Mouse (Mus musculus): ENCODE measurements around the gene Trim65. TPM values are rescaled to one million over a fixed set of nuclear protein-coding genes. Genes with fewer than 3 reads are reported as not detected.

Trim65 gene
- total and polyA plus RNA-seq, 2 experiments from 2014 or later, result 2.4 to 9.6 TPM

DNA sequence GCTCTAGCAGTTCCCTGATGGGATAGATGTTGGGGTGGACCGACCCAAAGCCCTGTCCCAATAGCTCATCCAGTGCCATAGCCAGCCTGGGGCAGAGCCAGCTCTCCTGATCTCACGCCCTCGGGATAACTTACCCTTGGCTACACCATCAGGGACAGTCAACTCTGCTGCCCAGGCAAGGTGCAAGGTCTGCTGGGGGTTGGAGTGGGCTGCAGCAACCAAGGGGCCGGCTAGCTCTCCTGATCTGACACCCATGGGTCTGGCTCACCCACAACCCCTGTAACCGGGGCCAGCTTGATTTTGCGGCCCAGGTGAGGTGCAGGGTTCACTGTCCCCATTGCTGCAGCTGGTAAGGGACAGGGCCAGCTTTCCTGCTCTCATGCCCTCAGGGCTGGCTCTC lies 39.3 kb downstream of the Trim65 start:
- Histone ChIP-seq H3K27me3 (ENCODE audit: insufficient read depth, low read length) (no peaks in the 10 kb centered on the region), H3K4me2 (ENCODE audit: low read depth, low read length) (no peak overlapping the region), H3K9ac (replicated peaks; ENCODE audit: low read length) (no peak overlapping the region), H3K36me3 (ENCODE audit: insufficient read depth, low read length) (no peaks in the 10 kb centered on the region), H3K4me3 (ENCODE audit: low read length) (no peak overlapping the region), H3K9me3 (ENCODE audit: low read length) (no peaks in the 10 kb centered on the region), H3K27ac (no peak overlapping the region), H3K4me1 (ENCODE audit: insufficient read depth, low read length) (no peaks in the 10 kb centered on the region)
- TF ChIP-seq CTCF (IDR thresholded peaks at IDR 0.05; ENCODE audit: low read depth), result no peak
- ATAC-seq, result no peak
- no peak for DNase-seq (ENCODE audit: low spot score)
- 84% methylated on average over 6 of the region's 6 CpGs for WGBS

DNA sequence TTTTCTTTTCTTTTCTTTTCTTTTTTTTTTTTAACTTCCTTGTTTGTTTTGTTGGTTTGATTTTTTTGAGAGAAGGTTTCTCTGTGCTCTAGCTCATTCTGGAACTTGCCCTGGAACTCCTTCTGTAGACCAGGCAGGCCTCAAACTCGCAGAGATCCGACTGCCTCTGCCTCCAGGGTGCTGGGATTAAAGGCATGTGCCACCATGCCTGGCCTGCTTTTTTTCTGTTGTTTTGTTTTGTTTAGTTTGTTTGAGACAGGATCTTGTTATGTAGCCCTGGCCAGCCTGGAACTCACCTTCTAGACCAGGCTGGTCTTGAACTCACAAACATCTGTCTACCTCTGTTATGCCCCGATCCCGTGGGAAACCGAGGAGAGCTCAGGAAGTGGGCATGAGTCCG lies 41.4 kb downstream of the Trim65 start:
- Histone ChIP-seq H3K4me1 (ENCODE audit: insufficient read depth, low read length) (peaks cover 8% of the 10 kb centered on the region; the same call in 1 of the 2 replicates), H3K27ac (no peak overlapping the region), H3K9me3 (ENCODE audit: low read length) (no peaks in the 10 kb centered on the region), H3K27me3 (ENCODE audit: insufficient read depth, low read length) (no peaks in the 10 kb centered on the region), H3K9ac (replicated peaks; ENCODE audit: low read length) (no peak overlapping the region), H3K4me2 (ENCODE audit: low read depth, low read length) (no peak overlapping the region), H3K4me3 (ENCODE audit: low read length) (no peak overlapping the region), H3K36me3 (ENCODE audit: insufficient read depth, low read length) (no peaks in the 10 kb centered on the region)
- DNase-seq (ENCODE audit: low spot score) (no peak), ATAC-seq (no peak)
- 92% methylated on average over 6 of the region's 6 CpGs for WGBS
- no peak for TF ChIP-seq CTCF (IDR thresholded peaks at IDR 0.05; ENCODE audit: low read depth)

DNA sequence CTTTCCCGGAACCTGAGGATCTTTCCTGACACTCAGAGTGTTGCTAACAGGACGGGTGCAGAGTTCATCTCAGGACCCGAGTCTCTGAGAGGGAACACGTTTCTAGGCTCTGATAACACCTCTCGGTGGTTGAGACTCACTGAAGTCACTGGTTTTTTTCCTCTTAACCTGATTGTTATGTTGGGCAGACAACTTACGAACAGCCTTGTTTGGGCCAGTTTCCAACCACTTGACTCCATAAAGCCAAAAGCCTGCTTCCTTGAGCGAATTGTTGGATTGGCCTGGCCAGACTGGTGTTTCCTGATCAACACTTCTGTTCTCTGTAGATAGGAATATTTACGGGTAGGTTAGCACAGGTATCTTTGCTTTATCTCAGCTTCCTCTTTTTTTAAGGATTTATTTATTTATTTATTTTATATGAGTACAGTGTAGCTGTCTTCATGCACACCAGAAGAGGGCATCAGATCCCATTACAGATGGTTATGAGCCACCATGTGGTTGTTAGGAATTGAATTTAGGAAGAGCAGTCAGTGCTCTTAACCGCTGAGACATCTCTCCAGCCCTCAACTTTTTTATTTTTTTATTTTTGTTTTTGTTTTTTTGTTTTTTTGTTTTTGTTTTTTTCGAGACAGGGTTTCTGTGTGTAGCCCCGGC lies 42.1 kb downstream of the Trim65 start:
- 84% methylated on average over 11 of the region's 11 CpGs for WGBS
- no peaks in the 10 kb centered on the region for H3K36me3 ChIP-seq (ENCODE audit: insufficient read depth, low read length)

DNA sequence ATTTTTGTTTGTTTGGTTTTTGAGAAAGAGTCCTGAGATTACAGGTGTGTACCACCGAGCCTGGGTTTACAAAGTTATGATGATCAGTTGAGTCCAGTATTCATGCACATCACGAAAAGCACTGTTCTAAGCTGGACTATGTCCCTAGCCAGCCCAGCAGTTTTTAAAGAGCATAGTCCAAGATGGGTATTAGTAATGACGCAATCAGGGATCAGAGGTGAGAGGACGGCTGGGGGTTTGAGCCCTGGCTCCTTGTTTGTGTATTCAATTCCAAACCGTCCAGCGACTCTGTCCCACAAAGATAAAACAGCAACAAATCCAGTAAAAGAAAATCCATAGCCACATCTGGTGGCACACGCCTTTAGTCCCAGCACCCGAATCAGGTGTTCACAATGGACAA lies 42.7 kb downstream of the Trim65 start:
- Histone ChIP-seq H3K27me3 (ENCODE audit: insufficient read depth, low read length) (no peaks in the 10 kb centered on the region), H3K27ac (no peak overlapping the region), H3K9ac (replicated peaks; ENCODE audit: low read length) (no peak overlapping the region), H3K36me3 (ENCODE audit: insufficient read depth, low read length) (peaks cover 6% of the 10 kb centered on the region), H3K4me3 (ENCODE audit: low read length) (no peak overlapping the region), H3K4me1 (ENCODE audit: insufficient read depth, low read length) (peaks cover 8% of the 10 kb centered on the region; the same call in 1 of the 2 replicates), H3K4me2 (ENCODE audit: low read depth, low read length) (no peak overlapping the region), H3K9me3 (ENCODE audit: low read length) (no peaks in the 10 kb centered on the region)
- TF ChIP-seq CTCF (IDR thresholded peaks at IDR 0.05; ENCODE audit: low read depth), result no peak
- ATAC-seq (no peak), DNase-seq (ENCODE audit: low spot score) (no peak)
- WGBS, result 80% methylated on average over 8 of the region's 8 CpGs

More for the DNA sequence above, 42.1 kb downstream of the Trim65 start:
- Histone ChIP-seq H3K4me2 (ENCODE audit: low read depth, low read length) (no peak overlapping the region), H3K9ac (replicated peaks; ENCODE audit: low read length) (no peak overlapping the region), H3K4me1 (ENCODE audit: insufficient read depth, low read length) (peaks cover 8% of the 10 kb centered on the region; the same call in 1 of the 2 replicates), H3K27me3 (ENCODE audit: insufficient read depth, low read length) (no peaks in the 10 kb centered on the region), H3K27ac (no peak overlapping the region), H3K4me3 (ENCODE audit: low read length) (no peak overlapping the region), H3K9me3 (ENCODE audit: low read length) (no peaks in the 10 kb centered on the region)
- DNase-seq (ENCODE audit: low spot score) (no peak), ATAC-seq (no peak)
- peak; percentile 31 for TF ChIP-seq CTCF (IDR thresholded peaks at IDR 0.05; ENCODE audit: low read depth)

DNA sequence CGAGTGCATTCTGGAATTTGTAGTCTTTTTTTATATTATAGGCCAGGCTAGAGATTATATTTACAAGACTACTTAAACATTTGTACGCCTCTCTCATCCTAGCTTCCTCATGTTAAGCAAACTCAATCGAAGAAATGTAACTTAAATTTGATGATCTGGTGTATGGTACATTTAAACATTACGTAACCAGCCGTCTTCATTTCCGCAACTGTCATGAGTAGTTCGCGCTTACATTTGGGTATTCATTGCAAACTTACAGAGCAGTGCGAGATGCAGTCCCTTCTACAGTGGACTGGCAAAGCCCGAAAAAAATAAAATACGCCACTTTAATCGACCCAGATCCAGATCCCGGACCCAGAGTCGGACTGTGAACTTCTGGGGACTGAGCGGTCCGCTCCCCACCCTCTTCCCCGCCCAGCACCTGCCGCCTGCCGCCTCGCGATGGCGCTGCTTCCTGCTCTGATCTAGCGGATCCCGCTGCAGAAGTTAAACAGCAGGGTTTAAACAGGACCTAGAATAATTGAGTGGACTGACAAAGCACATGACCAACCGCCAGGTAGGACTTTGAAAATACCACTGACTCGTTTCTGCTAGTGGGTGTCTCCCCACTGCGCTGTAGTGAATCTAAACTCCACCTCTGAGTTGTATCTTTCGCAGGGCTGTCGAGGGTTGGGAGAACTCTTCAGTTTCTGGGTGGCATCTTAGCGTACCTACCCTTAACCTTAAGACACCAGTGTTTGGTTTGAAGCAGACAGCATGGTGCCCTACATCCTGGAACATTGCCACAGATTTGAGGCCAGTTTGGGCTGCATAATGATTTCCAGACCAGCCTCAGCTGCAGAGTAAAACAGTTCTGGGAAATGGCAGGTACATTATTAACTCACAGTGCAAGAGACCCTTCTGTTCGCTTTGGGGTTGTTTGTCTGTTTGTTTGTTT lies 43.5 kb downstream of the Trim65 start:
- peaks cover 8% of the 10 kb centered on the region for H3K36me3 ChIP-seq (ENCODE audit: insufficient read depth, low read length)
- peak overlapping the region; percentile 51 for H3K4me3 ChIP-seq (ENCODE audit: low read length)
- peak; percentile 90 for TF ChIP-seq CTCF (IDR thresholded peaks at IDR 0.05; ENCODE audit: low read depth)
- H3K27me3 ChIP-seq (ENCODE audit: insufficient read depth, low read length), result no peaks in the 10 kb centered on the region
- ATAC-seq (peak; percentile 58), DNase-seq (ENCODE audit: low spot score) (peak; percentile 90)
- peaks cover 8% of the 10 kb centered on the region; the same call in 1 of the 2 replicates for H3K4me1 ChIP-seq (ENCODE audit: insufficient read depth, low read length)
- no peaks in the 10 kb centered on the region for H3K9me3 ChIP-seq (ENCODE audit: low read length)
- peak overlapping the region; percentile 62 for H3K4me2 ChIP-seq (ENCODE audit: low read depth, low read length)
- H3K27ac ChIP-seq, result peak overlapping the region; percentile 66; the same call in 1 of the 2 replicates
- 4% methylated on average over 31 of the region's 31 CpGs for WGBS
- H3K9ac ChIP-seq (replicated peaks; ENCODE audit: low read length), result peak overlapping the region; percentile 28

DNA sequence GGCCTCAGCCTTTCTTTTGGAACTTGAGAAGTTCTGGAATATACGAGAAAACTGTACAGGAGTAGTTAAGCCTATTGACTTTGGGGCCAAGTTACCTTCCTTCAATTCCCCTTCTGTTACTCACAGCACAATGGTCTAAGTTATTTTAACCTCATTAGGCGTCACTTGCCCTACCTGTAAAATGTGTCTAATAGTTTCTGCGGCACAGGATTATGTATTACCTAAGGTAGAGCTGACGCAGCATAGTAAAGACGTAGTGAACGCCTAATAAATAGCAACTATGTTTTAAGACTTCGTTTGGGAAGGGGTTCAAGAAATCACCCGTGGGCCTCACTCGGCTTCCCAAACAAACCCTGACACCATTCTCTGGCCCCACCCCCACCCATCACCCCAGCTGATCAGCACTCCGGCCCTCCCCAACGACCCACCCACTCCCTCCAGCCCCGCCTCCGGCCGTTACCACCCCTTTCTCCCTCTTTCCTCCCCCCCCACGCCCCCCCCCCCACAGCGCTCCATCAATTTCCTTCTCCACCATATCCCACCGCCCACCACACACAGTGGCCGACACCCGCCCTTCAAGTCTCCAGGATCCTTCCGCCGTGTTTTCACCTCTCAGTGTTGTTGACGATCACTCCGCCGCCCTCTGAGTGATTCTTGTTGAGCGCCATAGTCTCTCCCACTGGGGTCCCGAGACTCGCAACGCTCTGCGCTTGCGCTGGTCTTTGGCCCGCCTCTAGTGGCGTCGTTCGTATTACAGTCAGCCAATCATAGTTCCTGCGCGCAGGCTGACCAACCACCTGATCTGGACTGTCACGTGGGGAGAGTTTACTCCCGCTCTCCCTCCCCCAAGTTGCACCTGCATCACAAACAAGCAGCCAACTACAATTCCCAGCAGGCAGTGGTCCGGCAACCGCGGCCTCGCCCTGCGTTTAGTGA lies 44.4 kb downstream of the Trim65 start, which contains the start of gene Wbp2:
TSS of gene Wbp2 (minus strand) at position 738 of the 936 bp plus-strand sequence.
- peaks cover 16% of the 10 kb centered on the region for H3K36me3 ChIP-seq (ENCODE audit: insufficient read depth, low read length)
- H3K27ac ChIP-seq, result peak within 1 kb of the TSS; percentile 66
- H3K9me3 ChIP-seq (ENCODE audit: low read length), result no peaks in the 10 kb centered on the region
- H3K4me1 ChIP-seq (ENCODE audit: insufficient read depth, low read length), result peaks cover 8% of the 10 kb centered on the region; the same call in 1 of the 2 replicates
- H3K4me2 ChIP-seq (ENCODE audit: low read depth, low read length), result peak within 1 kb of the TSS; percentile 71
- ATAC-seq (peak; percentile 98), DNase-seq (ENCODE audit: low spot score) (peak; percentile 99)
- 3% methylated on average over 40 of the region's 43 CpGs for WGBS
- peak; percentile 60 for TF ChIP-seq CTCF (IDR thresholded peaks at IDR 0.05; ENCODE audit: low read depth)
- peak within 1 kb of the TSS; percentile 42 for H3K9ac ChIP-seq (replicated peaks; ENCODE audit: low read length)
- no peaks in the 10 kb centered on the region for H3K27me3 ChIP-seq (ENCODE audit: insufficient read depth, low read length)
- peak within 1 kb of the TSS; percentile 51 for H3K4me3 ChIP-seq (ENCODE audit: low read length)

Data from hindbrain, postnatal 0 days (tissue).